ENCODE assay signal across 12 mouse cellular contexts in the genomic region with DNA sequence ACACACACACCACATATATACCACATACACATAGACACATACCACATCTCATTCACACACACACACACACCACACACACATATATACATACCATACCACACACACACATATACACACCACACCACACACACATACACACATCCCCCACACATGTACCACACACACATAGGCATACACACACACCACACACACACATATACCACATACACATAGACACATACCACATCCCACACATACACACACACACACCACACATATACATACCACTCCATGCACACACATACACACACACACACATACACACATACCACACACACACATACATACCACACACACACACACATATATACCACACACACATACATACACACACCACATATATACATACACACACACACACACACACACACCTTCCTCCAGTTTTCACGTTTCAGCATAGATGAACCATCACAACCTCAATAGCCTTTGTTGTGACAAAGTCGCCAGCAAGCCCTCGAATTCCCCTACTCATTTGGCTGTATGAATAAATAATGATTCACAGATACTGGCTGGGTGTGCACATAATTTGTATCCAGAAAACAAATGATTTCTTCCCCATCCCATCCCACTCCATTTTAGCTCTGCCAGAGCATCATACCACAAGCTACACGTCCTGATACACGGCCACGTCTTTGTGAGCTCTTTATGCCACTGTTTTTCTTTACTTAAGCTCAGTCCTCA. TPM values are rescaled to one million over a fixed set of nuclear protein-coding genes. Genes with fewer than 3 reads are reported as not detected.
DNase-seq lines count a peak whose midpoint lies in the region; ATAC-seq and TF ChIP-seq lines count a peak whose summit lies in the region.
"Had no signal": no experiment of that assay in that cellular context is flagged by ENCODE, and none has a peak within 500 bp of the region (broad histone marks: within the 10 kb centered on the region; RNA-seq: fewer than 3 reads in every experiment).

No protein-coding gene starts in this region.

- DNase-seq in heart, postnatal 25 days (ENCODE audit: low spot score): no peak
- DNase-seq in stomach, postnatal 0 days (ENCODE audit: low spot score): no peak
- DNase-seq in induced T-regulatory cell, adult 2 months (ENCODE audit: low read depth): peak; percentile 70
- no peak for DNase-seq in gastrocnemius, postnatal 14 days
- no peak for DNase-seq in left cerebral cortex, adult 18-20 months (ENCODE audit: low spot score in 2 of 2)
- DNase-seq: kidney, postnatal 25 days; lung, adult 2 months had no signal

- no peak for TF ChIP-seq CTCF in stomach, postnatal 0 days (IDR thresholded peaks at IDR 0.05; ENCODE audit: low read depth)

- peaks cover 92% of the 10 kb centered on the region for H3K27me3 ChIP-seq in heart, embryonic 13.5 days (replicated peaks)
- no peaks in the 10 kb centered on the region for H3K27me3 ChIP-seq in stomach, embryonic 15.5 days (replicated peaks)
- no peaks in the 10 kb centered on the region for H3K27me3 ChIP-seq in stomach, postnatal 0 days (ENCODE audit: control insufficient read depth, insufficient read depth, low read length)
- H3K27me3 ChIP-seq in stomach, embryonic 16.5 days (ENCODE audit: control insufficient read depth, insufficient read depth, low read length): no peaks in the 10 kb centered on the region
- H3K27me3 ChIP-seq: midbrain, embryonic 13.5 days had no signal

- TF ChIP-seq EP300 in stomach, postnatal 0 days (optimal IDR thresholded peaks at IDR 0.05): no peak

- H3K9me3 ChIP-seq in heart, embryonic 13.5 days: no peaks in the 10 kb centered on the region
- H3K9me3 ChIP-seq in stomach, embryonic 15.5 days: no peaks in the 10 kb centered on the region
- no peaks in the 10 kb centered on the region for H3K9me3 ChIP-seq in stomach, postnatal 0 days (ENCODE audit: control insufficient read depth, low read length)
- no peaks in the 10 kb centered on the region for H3K9me3 ChIP-seq in stomach, embryonic 16.5 days (replicated peaks; ENCODE audit: control insufficient read depth, low read length)
- H3K9me3 ChIP-seq: midbrain, embryonic 13.5 days had no signal

- peak overlapping the region; percentile 22 for H3K4me3 ChIP-seq in heart, embryonic 13.5 days
- H3K4me3 ChIP-seq in stomach, embryonic 15.5 days (replicated peaks): 0 out of 2 replicates have a peak overlapping the region, but pooled peaks have one; percentile 7
- no peak overlapping the region for H3K4me3 ChIP-seq in stomach, postnatal 0 days (ENCODE audit: low read depth, low read length)
- H3K4me3 ChIP-seq in stomach, embryonic 16.5 days (replicated peaks; ENCODE audit: low read length): no peak overlapping the region
- H3K4me3 ChIP-seq: midbrain, embryonic 13.5 days had no signal

- no peak for ATAC-seq in heart, embryonic 13.5 days (ENCODE audit: extremely low read depth, insufficient number of reproducible peaks, low FRiP score, low TSS enrichment)
- ATAC-seq in stomach, embryonic 15.5 days (ENCODE audit: insufficient read depth, low FRiP score, low read depth): no peak
- no peak for ATAC-seq in stomach, postnatal 0 days (ENCODE audit: low FRiP score, low TSS enrichment)
- ATAC-seq in stomach, embryonic 16.5 days (ENCODE audit: insufficient read depth, low FRiP score): no peak

- H3K27ac ChIP-seq in heart, embryonic 13.5 days (replicated peaks): no peak overlapping the region
- no peak overlapping the region for H3K27ac ChIP-seq in stomach, embryonic 15.5 days
- no peak overlapping the region for H3K27ac ChIP-seq in stomach, postnatal 0 days (replicated peaks)
- H3K27ac ChIP-seq in stomach, embryonic 16.5 days (ENCODE audit: low read length): no peak overlapping the region
- H3K27ac ChIP-seq: midbrain, embryonic 13.5 days had no signal

- WGBS in heart, embryonic 13.5 days: 84% methylated on average over 6 of the region's 6 CpGs
- 70% methylated on average over 6 of the region's 6 CpGs for WGBS in stomach, embryonic 15.5 days
- WGBS in stomach, postnatal 0 days: 68% methylated on average over 6 of the region's 6 CpGs
- 69% methylated on average over 6 of the region's 6 CpGs for WGBS in stomach, embryonic 16.5 days

- peaks cover 29% of the 10 kb centered on the region for H3K4me1 ChIP-seq in heart, embryonic 13.5 days
- H3K4me1 ChIP-seq in stomach, embryonic 15.5 days: 0 out of 2 replicates have a peak, but pooled peaks cover 5% of the 10 kb centered on the region
- no peaks in the 10 kb centered on the region for H3K4me1 ChIP-seq in stomach, postnatal 0 days (replicated peaks; ENCODE audit: control insufficient read depth, insufficient read depth)
- no peaks in the 10 kb centered on the region for H3K4me1 ChIP-seq in stomach, embryonic 16.5 days (ENCODE audit: control insufficient read depth, insufficient read depth, low read length)

- no peaks in the 10 kb centered on the region for H3K36me3 ChIP-seq in heart, embryonic 13.5 days
- H3K36me3 ChIP-seq in stomach, embryonic 15.5 days: no peaks in the 10 kb centered on the region
- H3K36me3 ChIP-seq in stomach, postnatal 0 days (ENCODE audit: control insufficient read depth, insufficient read depth, low read length): no peaks in the 10 kb centered on the region
- H3K36me3 ChIP-seq in stomach, embryonic 16.5 days (ENCODE audit: control insufficient read depth, insufficient read depth, low read length): no peaks in the 10 kb centered on the region
- H3K36me3 ChIP-seq: midbrain, embryonic 13.5 days had no signal

- no peak overlapping the region for H3K9ac ChIP-seq in heart, embryonic 13.5 days
- no peak overlapping the region for H3K9ac ChIP-seq in stomach, embryonic 15.5 days
- H3K9ac ChIP-seq in stomach, postnatal 0 days (ENCODE audit: low read length): no peak overlapping the region
- 0 out of 2 replicates have a peak overlapping the region, but pooled peaks have one; percentile 18 for H3K9ac ChIP-seq in stomach, embryonic 16.5 days (ENCODE audit: low read length)
- H3K9ac ChIP-seq: midbrain, embryonic 13.5 days had no signal

- intact Hi-C loops in heart, postnatal 25 days (cut with DNase I): loop anchor here (10.0 kb wide), 1 partner anchor 631 kb away; no protein-coding TSS in a partner anchor
- intact Hi-C loops in gastrocnemius, postnatal 14 days (cut with DNase I; ENCODE audit: low total_unique reads): loop anchor here (10.0 kb wide), 1 partner anchor 161 kb away; no protein-coding TSS in a partner anchor

- no peak overlapping the region for H3K4me2 ChIP-seq in heart, embryonic 13.5 days
- no peak overlapping the region for H3K4me2 ChIP-seq in stomach, embryonic 15.5 days
- no peak overlapping the region for H3K4me2 ChIP-seq in stomach, postnatal 0 days (replicated peaks; ENCODE audit: low read depth)
- H3K4me2 ChIP-seq in stomach, embryonic 16.5 days (ENCODE audit: low read depth, low read length): no peak overlapping the region
- H3K4me2 ChIP-seq: heart, embryonic 11.5 days; midbrain, embryonic 13.5 days had no signal

RNA-seq across cellular contexts. Expression of gene Runx1, which starts 1.8 kb away (rescaled TPM):
- 1.1 TPM in 2 replicates for polyA plus RNA-seq in heart, embryonic 13.5 days (2015; fragmentation: Nextera tagmentation; extraction: Ambion mirVana)
- total RNA-seq in heart, postnatal 25 days (2021): 1 to 10 TPM; 2.0 to 2.1 TPM
- 6.8 and 7.1 TPM in 2 replicates for polyA plus RNA-seq in stomach, embryonic 15.5 days (2015; fragmentation: Nextera tagmentation; extraction: Ambion mirVana)
- polyA plus RNA-seq in stomach, postnatal 0 days (2015; fragmentation: Nextera tagmentation; extraction: Ambion mirVana): 6.4 and 6.5 TPM in 2 replicates
- 9.6 TPM in 2 replicates for polyA plus RNA-seq in stomach, embryonic 16.5 days (2015; fragmentation: Nextera tagmentation; extraction: Ambion mirVana)
- 1 to 10 TPM; 3.8 to 5.3 TPM for total RNA-seq in gastrocnemius, postnatal 14 days (2021)
- 1 to 10 TPM; 1.6 to 1.8 TPM for total RNA-seq in left cerebral cortex, adult 18-20 months (2021)

Comparison
In these comparisons a context has a peak if more than half of its experiments do, and no peak if none do; other contexts are left out.
1. H3K4me3 ChIP-seq: peak in heart, embryonic 13.5 days (single experiment) and stomach, embryonic 15.5 days (single experiment); none in stomach, postnatal 0 days (single experiment) and stomach, embryonic 16.5 days (single experiment).